Comparison of ENCODE assay signal across 8 mouse cellular contexts in the genomic region with DNA sequence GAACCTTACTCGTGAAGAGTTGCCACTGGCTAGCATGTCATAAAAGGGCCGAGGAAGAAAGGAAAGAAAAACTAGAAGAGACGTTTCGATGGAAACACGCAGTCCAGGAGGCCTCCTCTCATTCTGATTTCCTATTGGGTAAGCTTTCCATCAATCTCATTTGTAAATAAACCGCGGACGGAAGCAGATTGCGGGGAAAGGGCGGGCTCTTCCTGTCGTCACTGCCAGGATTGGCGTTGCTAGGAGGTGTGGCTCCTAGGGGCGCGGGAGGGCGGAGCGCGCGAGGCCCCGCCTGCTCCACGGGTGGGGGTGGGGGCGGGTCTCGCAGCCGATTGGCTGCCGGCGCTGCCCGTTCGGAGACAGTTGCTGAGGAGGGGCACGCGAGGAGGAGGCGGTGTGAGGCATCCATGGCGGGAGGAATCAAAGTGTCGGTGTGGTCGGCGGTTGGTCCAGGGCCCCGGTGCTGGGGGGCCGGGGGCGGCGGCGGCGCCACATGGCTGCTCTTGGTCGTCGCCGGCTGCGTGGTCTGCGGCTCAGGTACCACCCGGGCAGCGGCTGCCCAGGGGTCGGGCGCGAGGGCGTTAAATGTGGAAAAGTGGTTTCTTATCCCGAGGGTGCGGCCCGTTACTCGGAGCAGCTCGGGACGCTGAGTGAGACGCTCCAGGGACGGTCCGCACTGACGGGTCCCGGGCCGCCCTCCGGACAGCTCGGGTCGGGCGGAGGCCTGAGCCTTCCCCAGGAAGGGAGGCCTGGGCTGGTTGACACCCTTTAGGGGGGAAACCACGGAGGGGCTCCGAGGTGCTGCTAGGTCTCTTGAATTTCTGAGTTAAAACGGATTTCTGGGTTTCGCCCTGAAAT. TPM values are rescaled to one million over a fixed set of nuclear protein-coding genes. Genes with fewer than 3 reads are reported as not detected.
A peak's percentile ranks its signal among the peaks of the same experiment; 100 is the strongest.
DNase-seq lines count a peak whose midpoint lies in the region; ATAC-seq lines count a peak whose summit lies in the region.

No protein-coding gene starts in this region.

- peak overlapping the region; percentile 62 for H3K27ac ChIP-seq in intestine, embryonic 14.5 days (ENCODE audit: low read depth)

- peak; percentile 95 to 96 for DNase-seq in adrenal gland, adult (ENCODE audit: inconsistent age in 2 of 2, low spot score in 1 of 2)
- DNase-seq in embryo, embryonic 10.5 days (ENCODE audit: low spot score), result peak; percentile 99
- peak; percentile 94 for DNase-seq in gastrocnemius, postnatal 14 days
- peak; percentile 92 for DNase-seq in intestine, embryonic 14.5 days (ENCODE audit: low spot score)
- DNase-seq in left cerebral cortex, postnatal 14 days (ENCODE audit: low spot score in 2 of 2), result peak; percentile 93 to 98
- DNase-seq in mesoderm, embryonic 11.5 days (ENCODE audit: low read depth, low spot score), result peak; percentile 99
- peak; percentile 92 to 95 for DNase-seq in right cerebral cortex, postnatal 36 days (ENCODE audit: low spot score in 2 of 2)
- DNase-seq in yolk sac, embryonic 10.5 days (ENCODE audit: low spot score), result peak; percentile 97

- peak overlapping the region; percentile 60 for H3K9ac ChIP-seq in intestine, embryonic 14.5 days (ENCODE audit: low read length)

- ATAC-seq in intestine, embryonic 14.5 days (replicated peaks; ENCODE audit: low FRiP score, low TSS enrichment, low read depth), result peak; percentile 92

- no peaks in the 10 kb centered on the region for H3K27me3 ChIP-seq in intestine, embryonic 14.5 days (replicated peaks; ENCODE audit: control insufficient read depth, insufficient read depth, low read length)

- peak overlapping the region; percentile 84 for H3K4me2 ChIP-seq in intestine, embryonic 14.5 days (ENCODE audit: low read length)

- 0 out of 2 replicates have a peak, but pooled peaks cover 3% of the 10 kb centered on the region for H3K4me1 ChIP-seq in intestine, embryonic 14.5 days (replicated peaks; ENCODE audit: control insufficient read depth, insufficient read depth, low read length)

- H3K4me3 ChIP-seq in intestine, embryonic 14.5 days (ENCODE audit: low read depth, low read length), result peak overlapping the region; percentile 59

- intact Hi-C loops in gastrocnemius, postnatal 14 days (cut with DNase I; ENCODE audit: low total_unique reads), result no loop called here
- intact Hi-C loops in left cerebral cortex, postnatal 14 days (cut with DNase I), result loop anchor here (5.0 to 10.0 kb wide), 4 partner anchors 35 to 328 kb away; a partner anchor contains a TSS

- no peaks in the 10 kb centered on the region for H3K36me3 ChIP-seq in intestine, embryonic 14.5 days (ENCODE audit: control insufficient read depth, insufficient read depth, low read length)

- H3K9me3 ChIP-seq in intestine, embryonic 14.5 days (ENCODE audit: control insufficient read depth, low read length), result no peaks in the 10 kb centered on the region

- 1% methylated on average over 66 of the region's 71 CpGs for WGBS in intestine, embryonic 14.5 days

RNA-seq across cellular contexts. Expression of a gene that starts 8.6 kb away (rescaled TPM):
- 1 to 10 TPM; 4.9 to 5.5 TPM for total RNA-seq in gastrocnemius, postnatal 14 days (2021)
- polyA plus RNA-seq in intestine, embryonic 14.5 days (2014; fragmentation: Nextera tagmentation; extraction: Ambion mirVana), result 7.4 and 7.5 TPM in 2 replicates
- 10 to 100 TPM; 35.2 to 40.7 TPM for total RNA-seq in left cerebral cortex, postnatal 14 days (2021)

RNA-seq across cellular contexts. Expression of a gene that starts 10.2 kb away (rescaled TPM):
- 1 to 10 TPM; 2.3 to 2.7 TPM for total RNA-seq in gastrocnemius, postnatal 14 days (2021)
- 8.8 and 8.9 TPM in 2 replicates for polyA plus RNA-seq in intestine, embryonic 14.5 days (2014; fragmentation: Nextera tagmentation; extraction: Ambion mirVana)
- 1 to 10 TPM; 3.9 to 4.6 TPM for total RNA-seq in left cerebral cortex, postnatal 14 days (2021)

RNA-seq across cellular contexts. Expression of a gene that starts 28.1 kb away (rescaled TPM):
- under 1 TPM; 0.18 to 0.53 TPM for total RNA-seq in gastrocnemius, postnatal 14 days (2021)
- 11.5 and 15.3 TPM in 2 replicates for polyA plus RNA-seq in intestine, embryonic 14.5 days (2014; fragmentation: Nextera tagmentation; extraction: Ambion mirVana)
- under 1 TPM; 0.21 to 0.51 TPM for total RNA-seq in left cerebral cortex, postnatal 14 days (2021)

RNA-seq across cellular contexts. Expression of a gene that starts 34.1 kb away (rescaled TPM):
- 10 to 100 TPM; 16.1 to 16.6 TPM for total RNA-seq in gastrocnemius, postnatal 14 days (2021)
- 28.5 and 29.4 TPM in 2 replicates for polyA plus RNA-seq in intestine, embryonic 14.5 days (2014; fragmentation: Nextera tagmentation; extraction: Ambion mirVana)
- 1 to 10 TPM; 8.6 to 10.0 TPM for total RNA-seq in left cerebral cortex, postnatal 14 days (2021)

RNA-seq across cellular contexts. Expression of a gene that starts 47.4 kb away (rescaled TPM):
- not detected for total RNA-seq in gastrocnemius, postnatal 14 days (2021)
- 5.3 and 8.3 TPM in 2 replicates for polyA plus RNA-seq in intestine, embryonic 14.5 days (2014; fragmentation: Nextera tagmentation; extraction: Ambion mirVana)
- total RNA-seq in left cerebral cortex, postnatal 14 days (2021), result 10 to 100 TPM; 15.3 to 21.0 TPM

Comparison
In these comparisons a context has a peak if more than half of its experiments do, and no peak if none do; other contexts are left out.
1. Peak in every context shown above with its lines: DNase-seq, ATAC-seq, H3K4me3 ChIP-seq and H3K27ac ChIP-seq.
2. RNA of a gene that starts 8.6 kb away (total RNA-seq): 35.2 to 40.7 TPM in left cerebral cortex, postnatal 14 days; 4.9 to 5.5 TPM in gastrocnemius, postnatal 14 days; every median in the first group is over 4 times any median in the second.